Mouse (Mus musculus) telencephalon, adult 2 months (tissue): ENCODE measurements around the gene Clk3.
"Not testable (repeated sequence)": the region's sequence is repeated elsewhere in the genome, so short reads cannot be mapped to it uniquely, and the experiment has no call there.

ENCODE experiments used
- DNase-seq: peaks from one replicate; pipeline ENCODE4 v3.0.0-alpha.2; 2011; ENCODE audit warnings: low read depth, low spot score

Clk3 gene

DNA sequence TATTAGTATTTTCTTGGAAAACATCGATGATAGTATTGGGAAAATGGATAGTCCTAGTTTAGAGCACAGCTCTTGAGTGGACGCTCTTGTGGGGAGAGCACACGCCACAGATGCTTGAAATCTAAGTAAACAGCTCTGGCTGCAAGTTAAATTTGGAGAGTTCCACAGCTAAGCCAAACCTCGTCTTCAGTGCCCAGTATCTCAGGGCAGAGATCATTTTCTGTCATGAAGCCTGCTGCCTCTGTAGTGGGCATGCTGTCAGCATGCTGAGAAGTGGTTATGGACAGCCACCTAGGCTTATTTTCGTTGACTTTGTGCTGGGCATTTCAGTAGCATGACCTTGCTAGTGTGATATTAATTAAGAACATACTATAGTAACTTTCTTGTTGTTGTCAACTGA, 41.9 kb downstream of the Clk3 start:
- no peak for DNase-seq

DNA sequence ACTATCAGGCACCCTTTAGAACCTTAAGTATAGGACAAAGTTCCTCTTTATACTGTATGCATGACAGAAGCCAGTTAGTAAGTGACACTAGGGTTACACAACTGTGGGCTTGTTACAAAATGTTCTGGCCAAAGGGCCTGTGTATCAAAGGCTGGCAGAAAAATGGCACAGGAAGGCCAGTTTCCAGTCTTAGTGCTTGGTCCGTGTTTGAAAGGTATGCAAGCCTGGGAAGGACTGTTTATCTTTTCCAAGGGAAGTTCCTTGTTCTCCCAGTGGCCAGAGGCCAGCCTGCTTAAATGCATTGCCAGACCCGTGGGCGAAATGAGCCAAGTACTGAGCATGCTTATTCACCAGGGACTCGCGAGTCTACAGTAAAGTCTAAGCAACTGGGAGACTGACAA, 42.3 kb downstream of the Clk3 start:
- no peak for DNase-seq

DNA sequence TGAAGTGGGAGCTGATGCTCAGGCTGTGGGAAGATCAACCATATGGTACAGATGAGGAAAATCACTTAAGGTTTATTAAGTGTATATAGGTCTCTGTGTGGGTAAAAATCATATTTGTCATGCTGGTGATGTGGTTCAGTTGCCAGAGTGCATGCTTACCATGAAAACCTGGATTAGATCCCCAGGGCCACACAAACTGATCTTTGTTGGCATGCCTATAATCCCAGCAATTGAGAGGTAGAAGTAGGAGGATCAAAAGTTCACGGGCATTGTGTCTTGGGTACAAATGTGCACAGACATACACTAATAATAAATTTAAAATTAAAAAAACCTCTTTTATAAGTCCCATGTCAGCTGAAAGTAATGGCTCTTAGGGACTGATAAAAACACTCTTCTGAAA, 43.3 kb downstream of the Clk3 start:
- no peak for DNase-seq

DNA sequence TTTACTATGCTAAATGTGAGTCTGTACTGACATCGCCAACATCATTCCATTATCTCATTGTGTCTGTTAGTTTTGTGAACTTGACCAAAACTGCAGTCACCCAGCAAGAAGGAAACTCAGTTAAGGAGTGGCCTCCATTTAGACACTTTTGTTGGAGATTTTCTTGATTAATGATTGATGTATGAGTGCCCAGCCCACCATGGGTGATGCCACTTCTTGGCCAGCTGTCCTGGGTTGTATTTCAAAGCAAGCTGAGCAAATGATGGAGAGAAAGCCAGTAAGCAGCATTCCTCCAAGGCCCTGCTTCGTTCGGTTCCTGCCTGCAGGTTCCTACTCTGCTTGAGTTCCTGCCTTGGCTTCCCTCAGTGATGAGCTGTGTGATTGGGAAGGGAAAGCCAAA, 44.9 kb downstream of the Clk3 start:
- DNase-seq: no peak

DNA sequence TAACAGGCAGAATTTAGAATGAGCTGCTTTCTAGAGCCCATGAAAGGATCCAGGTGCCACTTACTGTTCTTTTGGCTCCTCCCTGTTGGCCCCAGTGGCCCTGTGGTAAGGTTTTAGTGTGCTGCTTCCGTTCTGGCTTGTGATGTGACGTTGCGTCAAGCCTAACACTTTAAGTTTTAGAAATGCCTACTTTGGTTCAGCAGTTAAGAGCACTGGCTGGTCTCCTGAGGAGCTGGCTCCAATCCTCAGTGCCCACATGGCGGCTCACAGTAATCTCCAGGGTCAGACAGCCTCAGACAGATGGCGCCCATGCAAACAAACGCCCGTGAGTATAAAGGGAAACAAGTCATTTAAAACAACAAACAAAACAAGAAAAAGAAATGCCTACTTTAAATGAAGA, 47.3 kb downstream of the Clk3 start:
- DNase-seq: no peak

DNA sequence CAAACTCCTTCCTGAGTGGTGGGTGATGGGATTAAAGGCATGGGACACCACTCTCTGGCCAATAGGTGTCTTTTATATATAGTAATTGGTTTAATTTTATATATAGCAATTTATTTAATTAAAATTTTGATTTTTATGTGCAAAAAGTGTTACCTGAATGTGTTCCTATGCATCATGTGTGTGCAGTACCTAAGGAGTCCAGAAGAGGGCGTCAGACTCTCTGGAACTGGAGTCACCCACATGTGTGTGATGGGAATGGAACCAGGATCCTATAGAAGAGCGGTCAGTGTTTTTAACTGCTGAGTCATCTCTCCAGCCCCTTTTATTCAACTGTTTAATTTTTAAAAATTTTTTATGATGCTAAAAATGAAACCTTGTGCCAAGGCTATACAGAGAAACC, 53.5 kb downstream of the Clk3 start:
- no peak for DNase-seq

DNA sequence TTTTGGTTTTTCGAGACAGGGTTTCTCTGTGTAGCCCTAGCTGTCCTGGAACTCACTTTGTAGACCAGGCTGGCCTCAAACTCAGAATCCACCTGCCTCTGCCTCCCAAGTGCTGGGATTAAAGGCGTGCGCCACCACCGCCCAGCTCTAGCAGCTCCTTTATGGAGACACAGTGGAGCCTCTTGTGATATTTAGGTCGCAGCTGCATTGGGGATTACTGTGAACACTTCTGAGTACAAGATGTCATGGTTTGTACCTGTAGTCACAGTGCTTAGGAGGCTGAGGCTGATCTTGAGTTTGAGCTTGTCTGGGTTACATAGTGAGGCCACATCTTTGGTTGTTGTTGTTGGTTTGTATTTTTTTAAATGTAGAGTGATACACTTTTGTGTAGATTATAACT, 55.4 kb downstream of the Clk3 start:
- not testable (repeated sequence) for DNase-seq

DNA sequence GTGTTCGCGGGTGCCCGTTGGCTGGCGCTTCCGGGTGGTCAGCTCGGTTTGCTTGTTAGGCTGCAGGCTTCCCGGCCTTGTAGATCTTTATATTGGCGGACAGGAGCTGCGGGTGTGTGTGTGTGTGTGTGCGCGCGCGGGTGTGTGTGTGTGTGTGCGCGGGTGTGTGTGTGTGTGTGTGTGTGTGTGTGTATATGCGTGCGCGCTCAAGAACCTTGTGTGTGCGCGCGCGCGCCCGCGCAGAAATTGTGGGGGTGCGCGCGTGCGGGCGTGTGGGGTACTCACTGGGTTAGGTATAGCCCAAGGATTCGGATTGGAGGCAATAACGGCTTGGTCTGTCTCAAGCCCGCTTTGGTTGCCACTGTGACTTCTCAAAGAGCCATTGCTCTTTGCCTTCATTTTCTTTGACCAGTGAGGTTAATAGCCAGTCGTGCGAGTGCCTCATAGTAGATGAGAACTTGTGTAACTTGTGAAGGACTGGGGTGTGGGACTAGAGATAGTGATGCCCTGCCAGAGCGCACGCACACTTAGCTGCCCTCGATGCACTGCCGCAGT, 56.9 kb downstream of the Clk3 start:
- DNase-seq: no peak

DNA sequence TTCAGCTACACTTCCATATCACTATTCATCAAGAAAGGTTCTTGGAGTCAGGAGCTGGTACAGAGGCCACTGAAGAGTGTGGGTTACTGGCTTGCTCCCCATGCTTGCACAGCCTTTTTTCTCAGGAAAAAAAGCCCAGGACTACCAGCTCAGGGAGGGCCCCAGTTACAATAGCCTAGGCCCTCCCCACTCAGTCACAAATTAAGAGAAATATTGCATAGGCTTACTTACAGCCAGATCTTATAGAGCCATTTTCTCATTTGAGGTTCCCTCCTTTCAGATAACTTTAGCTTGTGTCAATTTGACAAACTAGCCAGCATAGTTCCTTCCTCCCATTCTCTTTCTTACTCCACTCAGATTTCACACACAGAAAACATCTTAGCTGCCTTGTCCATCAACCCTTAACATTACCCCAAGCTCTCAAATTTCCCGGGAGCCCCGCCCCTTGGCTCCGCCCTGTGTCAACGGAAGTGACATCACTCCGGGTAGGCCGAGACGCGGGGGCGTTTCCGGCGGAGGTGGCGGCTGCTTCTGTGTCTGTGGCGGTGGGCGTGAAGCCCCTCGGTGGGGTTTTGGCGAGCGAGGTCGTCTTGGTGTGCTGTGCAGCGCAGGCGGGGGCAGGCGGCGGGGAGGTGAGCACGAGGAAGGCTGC, 57.5 kb downstream of the Clk3 start, which contains the start of gene Edc3:
Gene Edc3, plus strand, starts transcription at position 473 of the 652 bp plus-strand sequence.
- no peak for DNase-seq

DNA sequence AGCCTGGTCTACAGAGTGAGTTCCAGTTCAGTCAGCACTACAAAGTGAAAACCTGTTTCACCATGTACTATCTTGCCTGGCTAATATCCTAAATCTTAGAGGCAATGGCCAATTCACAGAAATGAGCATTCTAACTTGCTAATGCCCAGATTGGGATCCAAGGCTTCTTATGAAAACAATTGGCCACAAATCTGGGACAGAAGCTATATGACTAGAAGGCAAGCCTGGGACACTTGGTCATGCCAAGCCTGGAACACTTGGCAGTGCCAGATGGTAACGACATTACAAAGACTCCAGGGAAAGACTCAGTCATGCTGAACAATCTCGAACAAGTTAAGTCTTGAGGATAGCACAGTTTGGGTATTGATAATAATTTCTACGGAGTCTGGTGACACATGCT, 59.2 kb downstream of the Clk3 start:
- DNase-seq: no peak
